Mouse (Mus musculus) brain, embryonic 14.5 days (tissue): ENCODE measurements around the gene Dmrtc1c1. TPM values are rescaled to one million over a fixed set of nuclear protein-coding genes. Genes with fewer than 3 reads are reported as not detected.
"Not testable (repeated sequence)": the region's sequence is repeated elsewhere in the genome, so short reads cannot be mapped to it uniquely, and the experiment has no call there.

Experiments used
- DNase-seq: peaks from one replicate; pipeline ENCODE4 v3.0.0-alpha.2; 2011; ENCODE audit warnings: low read depth
- CTCF ChIP-seq: fragments of 200-500 bp; IDR thresholded peaks from 2 replicates; pipeline ENCODE4 v1.5.1; 2012; ENCODE audit warnings: inconsistent platforms, mild to moderate bottlenecking, moderate library complexity, borderline replicate concordance; ENCODE audit not compliant: insufficient read depth, insufficient read length; ENCODE audit errors: extremely low read depth
- POLR2A ChIP-seq: fragments of 200-500 bp; IDR thresholded peaks from 2 replicates; pipeline ENCODE4 v1.6.1; 2012; ENCODE audit warnings: mild to moderate bottlenecking, inconsistent platforms, borderline replicate concordance; ENCODE audit not compliant: poor library complexity, insufficient read depth, insufficient read length, severe bottlenecking; ENCODE audit errors: extremely low read depth
- polyA plus RNA-seq: library from polyadenylated mRNA; depleted of rRNA; stranded (reverse); fragments of >200 nt; gene quantifications from 2 replicates; pipeline ENCODE4 v1.2.3, GENCODE M21; 2012; rRNA removed

Dmrtc1c1 gene
- not detected in 2 replicates for polyA plus RNA-seq

GRCm38 (mm10) chrX:102802663-102803062 is at the start of gene Dmrtc1c1:
Dmrtc1c1 (plus strand) TSS chrX:102802963.
- not testable (repeated sequence) for DNase-seq

DNA sequence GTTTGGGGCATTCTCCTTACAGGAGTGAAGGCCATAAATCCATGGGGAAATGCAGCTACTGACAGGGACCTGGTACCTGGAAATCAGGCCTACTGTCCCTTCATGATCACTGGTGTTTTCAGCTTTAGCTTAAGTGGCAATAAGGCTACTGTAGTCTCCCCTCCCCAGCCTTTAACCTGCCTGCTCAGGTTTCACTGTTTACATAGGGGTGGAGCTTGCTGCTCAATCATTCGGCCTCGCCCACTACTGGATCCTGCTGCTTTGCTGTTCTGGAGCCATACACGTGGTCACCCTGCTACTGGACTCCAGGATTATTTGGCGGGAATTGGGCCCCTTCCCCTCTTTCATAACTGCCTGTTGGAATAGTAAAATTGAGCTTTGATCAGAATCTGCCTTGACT is 36.9 kb upstream of the Dmrtc1c1 start:
- DNase-seq: no peak
- TF ChIP-seq POLR2A: no peak
- TF ChIP-seq CTCF: no peak

- no peak for DNase-seq
- TF ChIP-seq CTCF (no peak), POLR2A (no peak)
These were observed 9.5 kb downstream of the Dmrtc1c1 start for GRCm38 (mm10) chrX:102812311-102812710.

DNA sequence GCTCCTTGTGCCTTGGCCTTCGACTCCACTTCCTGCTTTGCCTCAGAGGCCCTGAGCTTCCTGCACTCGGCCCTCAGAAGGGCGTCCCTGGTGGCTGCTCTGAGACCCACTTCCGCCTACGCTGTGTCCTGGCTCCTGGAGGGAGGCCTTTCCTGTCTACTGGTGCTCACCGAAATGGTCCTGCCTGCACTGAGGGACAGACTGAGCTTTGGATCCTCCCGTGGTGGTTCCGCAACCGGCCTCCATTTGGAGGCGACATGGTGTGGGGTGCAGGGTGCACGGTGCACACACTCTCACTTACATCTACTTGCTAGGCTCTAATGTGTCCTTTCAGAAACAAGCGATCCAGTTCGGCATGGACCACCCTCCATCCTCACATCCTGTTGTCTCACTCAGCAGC is 51.8 kb downstream of the Dmrtc1c1 start, which contains the start of gene Dmrtc1c2:
Dmrtc1c2 (minus strand) TSS at position 101 of the 400 bp plus-strand sequence.
- not testable (repeated sequence) for DNase-seq

Other genes with a start within 250 kb of the Dmrtc1c1 start
- gene Phka1, start 158.7 kb upstream of the Dmrtc1c1 start, polyA plus RNA-seq: 7.4 and 7.9 TPM in 2 replicates
- not detected in 2 replicates for gene Gm3880, start 116.0 kb upstream of the Dmrtc1c1 start, polyA plus RNA-seq
- not detected in 2 replicates for gene Gm9112, start 95.3 kb upstream of the Dmrtc1c1 start, polyA plus RNA-seq
- gene Dmrtc1b, start 95.1 kb upstream of the Dmrtc1c1 start, polyA plus RNA-seq: not detected in 2 replicates
- gene Dmrtc1c2, start 51.7 kb downstream of the Dmrtc1c1 start, polyA plus RNA-seq: not detected in 2 replicates
- gene 1700031F05Rik, start 65.0 kb downstream of the Dmrtc1c1 start, polyA plus RNA-seq: not detected in 2 replicates
- 1.0 and 1.2 TPM in 2 replicates for gene Dmrtc1a, start 105.7 kb downstream of the Dmrtc1c1 start, polyA plus RNA-seq
- not detected in 2 replicates for gene 1700011M02Rik, start 105.9 kb downstream of the Dmrtc1c1 start, polyA plus RNA-seq
- not detected in 2 replicates for gene 1700018G05Rik, start 125.4 kb downstream of the Dmrtc1c1 start, polyA plus RNA-seq